Mouse (Mus musculus) intestine, postnatal 0 days (tissue): ENCODE measurements around the gene Tgfb1. TPM values are rescaled to one million over a fixed set of nuclear protein-coding genes. Genes with fewer than 3 reads are reported as not detected.

Experiments
- ATAC-seq: fragments of 200-750 bp; cut with Nextera tagmentation; 2 replicates; pipeline ENCODE4 v1.8.0; 2017; ENCODE audit warnings: mild to moderate bottlenecking, moderate TSS enrichment, moderate library complexity
- H3K27ac ChIP-seq: fragments of 300-500 bp; sonication (generic); 2 replicates; pipeline ENCODE4 v1.5.1; 2014; ENCODE audit warnings: mild to moderate bottlenecking, low read depth, low read length, moderate library complexity
- H3K27me3 ChIP-seq: fragments of 300-500 bp; sonication (generic); replicated peaks from 2 replicates; pipeline ENCODE4 v1.6.1; 2014; ENCODE audit warnings: low read length, mixed read lengths; ENCODE audit not compliant: control insufficient read depth, insufficient read depth
- H3K36me3 ChIP-seq: fragments of 300-500 bp; sonication (generic); 2 replicates; pipeline ENCODE4 v1.6.1; 2014; ENCODE audit warnings: mild to moderate bottlenecking, moderate library complexity; ENCODE audit not compliant: control insufficient read depth, insufficient read depth
- H3K4me1 ChIP-seq: fragments of 300-500 bp; sonication (generic); replicated peaks from 2 replicates; pipeline ENCODE4 v1.6.1; 2014; ENCODE audit warnings: antibody characterized with exemption, low read length, mixed read lengths; ENCODE audit not compliant: control insufficient read depth, insufficient read depth
- H3K4me2 ChIP-seq: fragments of 300-500 bp; sonication (generic); replicated peaks from 2 replicates; pipeline ENCODE4 v1.6.1; 2014; ENCODE audit warnings: low read depth, mild to moderate bottlenecking, moderate library complexity
- H3K4me3 ChIP-seq: fragments of 300-500 bp; sonication (generic); 2 replicates; pipeline ENCODE4 v1.5.1; 2014; ENCODE audit warnings: low read depth, low read length
- H3K9ac ChIP-seq: fragments of 300-500 bp; sonication (generic); 2 replicates; pipeline ENCODE4 v1.6.1; 2014; ENCODE audit warnings: mild to moderate bottlenecking, low read depth, low read length
- H3K9me3 ChIP-seq: fragments of 300-500 bp; sonication (generic); 2 replicates; pipeline ENCODE4 v1.6.1; 2016; ENCODE audit warnings: mixed run types; ENCODE audit not compliant: control insufficient read depth
- CTCF ChIP-seq: sonication (generic); IDR thresholded peaks from 2 replicates; pipeline ENCODE4 v1.5.1; 2016; ENCODE audit warnings: low read depth, mild to moderate bottlenecking, control low read depth, antibody characterized with exemption, moderate library complexity
- WGBS: fragments of 180-500 bp; shearing (Covaris S2); extraction: QIAGEN DNeasy Blood & Tissue Kit; methylation state at CpG from one replicate; pipeline ENCODE4 v1.1.7; 2014; 5-methylcytosine and 5-hydroxymethylcytosine counted together
- polyA plus RNA-seq: library from polyadenylated mRNA; unstranded; fragments of >200 nt; fragmentation: Nextera tagmentation; extraction: Ambion mirVana; gene quantifications from 2 replicates; pipeline ENCODE4 v1.2.1, GENCODE M21; 2015

The Tgfb1 gene
- polyA plus RNA-seq, 1 experiment from 2014 or later = 1.7 TPM

DNA sequence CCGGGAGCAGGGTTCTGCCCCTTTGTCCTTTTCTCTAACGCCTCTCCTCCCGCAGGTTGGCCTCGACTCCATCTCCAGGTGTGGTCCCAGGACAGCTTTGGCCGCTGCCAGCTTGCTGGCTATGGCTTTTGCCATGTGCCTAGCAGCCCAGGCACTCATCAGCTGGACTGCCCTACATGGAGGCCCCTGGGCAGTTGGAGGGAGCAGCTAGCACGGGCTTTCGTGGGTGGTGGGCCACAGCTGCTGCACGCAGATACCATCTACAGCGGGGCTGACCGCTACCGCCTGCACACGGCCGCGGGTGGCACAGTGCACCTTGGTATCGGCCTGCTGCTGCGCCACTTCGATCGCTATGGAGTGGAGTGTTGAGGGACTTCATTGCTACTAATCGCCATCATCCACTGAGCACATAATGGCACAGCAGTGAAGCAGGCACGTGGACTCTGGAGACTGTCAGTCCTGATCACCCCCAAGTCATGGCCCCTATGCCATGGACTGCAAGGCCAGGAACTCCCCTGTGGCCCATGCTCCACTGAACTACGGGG is 804 bp upstream of the Tgfb1 start:
- peak overlapping the region; percentile 94 for H3K4me2 ChIP-seq
- ATAC-seq = no peak
- no peaks in the 10 kb centered on the region for H3K9me3 ChIP-seq
- WGBS = 78% methylated on average over 21 of the region's 21 CpGs
- TF ChIP-seq CTCF = no peak
- no peaks in the 10 kb centered on the region for H3K36me3 ChIP-seq
- H3K4me1 ChIP-seq = no peaks in the 10 kb centered on the region; the same call in 1 of the 2 replicates
- 0 out of 2 replicates have a peak overlapping the region, but pooled peaks have one; percentile 63 for H3K4me3 ChIP-seq
- no peaks in the 10 kb centered on the region for H3K27me3 ChIP-seq
- H3K27ac ChIP-seq = no peak overlapping the region
- no peak overlapping the region for H3K9ac ChIP-seq

- peak; percentile 54 for TF ChIP-seq CTCF
- peak overlapping the region; percentile 94 for H3K4me2 ChIP-seq
- H3K9ac ChIP-seq = peak overlapping the region; percentile 50; the same call in 1 of the 2 replicates
- H3K27ac ChIP-seq = no peak overlapping the region
- no peaks in the 10 kb centered on the region; the same call in 1 of the 2 replicates for H3K4me1 ChIP-seq
- no peak for ATAC-seq
- peaks cover 6% of the 10 kb centered on the region; the same call in 1 of the 2 replicates for H3K36me3 ChIP-seq
- no peaks in the 10 kb centered on the region for H3K9me3 ChIP-seq
- H3K27me3 ChIP-seq = no peaks in the 10 kb centered on the region
- WGBS = under 1% methylated on average over 47 of the region's 47 CpGs
- H3K4me3 ChIP-seq = peak overlapping the region; percentile 63
These were observed 1.1 kb downstream of the Tgfb1 start for GRCm38 (mm10) chr7:25687811-25688401.

- Histone ChIP-seq H3K4me1 (no peaks in the 10 kb centered on the region; the same call in 1 of the 2 replicates), H3K27ac (no peak overlapping the region), H3K9me3 (no peaks in the 10 kb centered on the region), H3K36me3 (peaks cover 10% of the 10 kb centered on the region; the same call in 1 of the 2 replicates), H3K9ac (peak overlapping the region; percentile 28; the same call in 1 of the 2 replicates), H3K4me2 (peak overlapping the region; percentile 94), H3K27me3 (no peaks in the 10 kb centered on the region), H3K4me3 (peak overlapping the region; percentile 63)
- WGBS = under 1% methylated on average over 45 of the region's 52 CpGs
- TF ChIP-seq CTCF = peak; percentile 26
- peak; percentile 73 for ATAC-seq
These were observed 2.2 kb downstream of the Tgfb1 start for GRCm38 (mm10) chr7:25688810-25689586.

GRCm38 (mm10) chr7:25689603-25690021 is 2.8 kb downstream of the Tgfb1 start:
- 0 out of 2 replicates have a peak, but pooled peaks have one; percentile 1 for ATAC-seq
- Histone ChIP-seq H3K27ac (no peak overlapping the region), H3K4me2 (peak overlapping the region; percentile 94), H3K36me3 (peaks cover 13% of the 10 kb centered on the region; the same call in 1 of the 2 replicates), H3K4me1 (no peaks in the 10 kb centered on the region; the same call in 1 of the 2 replicates), H3K9ac (no peak overlapping the region), H3K9me3 (no peaks in the 10 kb centered on the region), H3K4me3 (peak overlapping the region; percentile 63), H3K27me3 (no peaks in the 10 kb centered on the region)
- 13% methylated on average over 12 of the region's 12 CpGs for WGBS
- no peak for TF ChIP-seq CTCF

- H3K27ac ChIP-seq = no peak overlapping the region
- no peak for ATAC-seq
- peak overlapping the region; percentile 94 for H3K4me2 ChIP-seq
- no peaks in the 10 kb centered on the region; the same call in 1 of the 2 replicates for H3K4me1 ChIP-seq
- no peak for TF ChIP-seq CTCF
- 61% methylated on average over 5 of the region's 5 CpGs for WGBS
- no peaks in the 10 kb centered on the region for H3K27me3 ChIP-seq
- no peak overlapping the region for H3K9ac ChIP-seq
- no peaks in the 10 kb centered on the region for H3K9me3 ChIP-seq
- no peak overlapping the region for H3K4me3 ChIP-seq
- peaks cover 13% of the 10 kb centered on the region; the same call in 1 of the 2 replicates for H3K36me3 ChIP-seq
These were observed 3.2 kb downstream of the Tgfb1 start for GRCm38 (mm10) chr7:25690051-25690450.

GRCm38 (mm10) chr7:25694104-25694503 is 7.3 kb downstream of the Tgfb1 start:
- Histone ChIP-seq H3K27me3 (no peaks in the 10 kb centered on the region), H3K4me2 (no peak overlapping the region), H3K4me3 (no peak overlapping the region), H3K27ac (no peak overlapping the region), H3K9me3 (no peaks in the 10 kb centered on the region), H3K4me1 (no peaks in the 10 kb centered on the region), H3K9ac (no peak overlapping the region), H3K36me3 (peaks cover 20% of the 10 kb centered on the region; the same call in 1 of the 2 replicates)
- WGBS = 65% methylated on average over 8 of the region's 8 CpGs
- no peak for TF ChIP-seq CTCF
- no peak for ATAC-seq
